Mouse (Mus musculus): ENCODE data around the gene Ube2l6. TPM values are rescaled to one million over a fixed set of nuclear protein-coding genes. Genes with fewer than 3 reads are reported as not detected.

The Ube2l6 gene
- polyA plus RNA-seq, 1 experiment from 2014 or later: 59.4 TPM

Other genes with a start within 250 kb of the Ube2l6 start
- 65.2 and 68.5 TPM in 2 replicates for gene Ctnnd1, start 148.1 kb upstream of the Ube2l6 start, polyA plus RNA-seq (2014; fragmentation: Nextera tagmentation; extraction: Ambion mirVana)
- 0.11 and 0.15 TPM in 2 replicates for gene Btbd18, start 139.7 kb upstream of the Ube2l6 start, polyA plus RNA-seq (2014; fragmentation: Nextera tagmentation; extraction: Ambion mirVana)
- 248 and 271 TPM in 2 replicates for gene Selenoh, start 128.1 kb upstream of the Ube2l6 start, polyA plus RNA-seq (2014; fragmentation: Nextera tagmentation; extraction: Ambion mirVana)
- not detected in 2 replicates for gene Gm28635, start 120.8 kb upstream of the Ube2l6 start, polyA plus RNA-seq (2014; fragmentation: Nextera tagmentation; extraction: Ambion mirVana)
- 26.6 and 28.2 TPM in 2 replicates for gene Med19, start 120.4 kb upstream of the Ube2l6 start, polyA plus RNA-seq (2014; fragmentation: Nextera tagmentation; extraction: Ambion mirVana)
- 161 and 193 TPM in 2 replicates for gene Tmx2, start 119.7 kb upstream of the Ube2l6 start, polyA plus RNA-seq (2014; fragmentation: Nextera tagmentation; extraction: Ambion mirVana)
- 26.4 and 27.1 TPM in 2 replicates for gene Zdhhc5, start 83.6 kb upstream of the Ube2l6 start, polyA plus RNA-seq (2014; fragmentation: Nextera tagmentation; extraction: Ambion mirVana)
- gene Clp1, start 71.5 kb upstream of the Ube2l6 start, polyA plus RNA-seq (2014; fragmentation: Nextera tagmentation; extraction: Ambion mirVana): 14.3 and 16.9 TPM in 2 replicates
- 3.5 and 4.5 TPM in 2 replicates for gene Ypel4, start 64.8 kb upstream of the Ube2l6 start, polyA plus RNA-seq (2014; fragmentation: Nextera tagmentation; extraction: Ambion mirVana)
- 4.4 and 4.5 TPM in 2 replicates for gene Gm19426, start 55.2 kb upstream of the Ube2l6 start, polyA plus RNA-seq (2014; fragmentation: Nextera tagmentation; extraction: Ambion mirVana)
- 37.9 and 46.6 TPM in 2 replicates for gene Serping1, start 23.4 kb upstream of the Ube2l6 start, polyA plus RNA-seq (2014; fragmentation: Nextera tagmentation; extraction: Ambion mirVana)
- 0.11 and 0.19 TPM in 2 replicates for gene Smtnl1, start 23.8 kb downstream of the Ube2l6 start, polyA plus RNA-seq (2014; fragmentation: Nextera tagmentation; extraction: Ambion mirVana)
- gene Timm10, start 28.2 kb downstream of the Ube2l6 start, polyA plus RNA-seq (2014; fragmentation: Nextera tagmentation; extraction: Ambion mirVana): 90.3 and 94.1 TPM in 2 replicates
- 9.2 and 10.5 TPM in 2 replicates for gene Slc43a1, start 40.0 kb downstream of the Ube2l6 start, polyA plus RNA-seq (2014; fragmentation: Nextera tagmentation; extraction: Ambion mirVana)
- 2.2 TPM in 2 replicates for gene Rtn4rl2, start 87.9 kb downstream of the Ube2l6 start, polyA plus RNA-seq (2014; fragmentation: Nextera tagmentation; extraction: Ambion mirVana)
- gene Slc43a3, start 137.8 kb downstream of the Ube2l6 start, polyA plus RNA-seq (2014; fragmentation: Nextera tagmentation; extraction: Ambion mirVana): 33.7 and 34.2 TPM in 2 replicates
- gene Prg2, start 181.6 kb downstream of the Ube2l6 start, polyA plus RNA-seq (2014; fragmentation: Nextera tagmentation; extraction: Ambion mirVana): 0.58 TPM in 1 of 2 replicates, not detected in the other
- not detected in 2 replicates for gene Prg3, start 189.4 kb downstream of the Ube2l6 start, polyA plus RNA-seq (2014; fragmentation: Nextera tagmentation; extraction: Ambion mirVana)
- gene Ssrp1, start 238.4 kb downstream of the Ube2l6 start, polyA plus RNA-seq (2014; fragmentation: Nextera tagmentation; extraction: Ambion mirVana): 124 and 130 TPM in 2 replicates
- 0.69 TPM in 1 of 2 replicates, not detected in the other for gene P2rx3, start 238.6 kb downstream of the Ube2l6 start, polyA plus RNA-seq (2014; fragmentation: Nextera tagmentation; extraction: Ambion mirVana)
- 7.3 and 7.7 TPM in 2 replicates for gene Tnks1bp1, start 249.2 kb downstream of the Ube2l6 start, polyA plus RNA-seq (2014; fragmentation: Nextera tagmentation; extraction: Ambion mirVana)